Mouse (Mus musculus): ENCODE results near the gene Igf2bp2.

GRCm38 (mm10) chr16:22015569-22015968 is 147.5 kb downstream of the Igf2bp2 start:
- TF ChIP-seq ZNF384 (IDR thresholded peaks at IDR 0.05; ENCODE audit: low read depth, low read length) (no peak), EP300 (IDR thresholded peaks at IDR 0.05; ENCODE audit: low read length) (no peak), HCFC1 (IDR thresholded peaks at IDR 0.05; ENCODE audit: low read depth, low read length) (no peak), JUND (conservative IDR thresholded peaks at IDR 0.05; ENCODE audit: low read depth, low read length) (no peak), CTCF (conservative IDR thresholded peaks at IDR 0.05 in 1 of 2, IDR thresholded peaks at IDR 0.05 in 1 of 2; ENCODE audit: low read depth in 2 of 2, low read length in 2 of 2) (no peak)

Data from CH12.LX (cell line).